Mouse (Mus musculus) inflammation-experienced regulatory T-cells, adult 6 months (primary cell): ENCODE results near the gene Zfp652. TPM values are rescaled to one million over a fixed set of nuclear protein-coding genes. Genes with fewer than 3 reads are reported as not detected.
A peak's percentile ranks its signal among the peaks of the same experiment; 100 is the strongest.
"Not testable (repeated sequence)": the region's sequence is repeated elsewhere in the genome, so short reads cannot be mapped to it uniquely, and the experiment has no call there.

ENCODE experiments used
- ATAC-seq: one replicate; pipeline ENCODE4 v1.8.0; 2017
- polyA plus RNA-seq, 3 experiments: library from polyadenylated mRNA; unstranded; fragments of 100-300 nt; shearing (Covaris generic); gene quantifications; one replicate each; pipeline ENCODE4 v1.2.1; 2017

Zfp652 gene
- polyA plus RNA-seq: 10 to 100 TPM in 2 of 3 experiments, 1 to 10 TPM in 1; 5.3 to 13.4 (median 11.7) TPM

- ATAC-seq: peak; percentile 72
Measured at GRCm38 (mm10) chr11:95712563-95713224, at the start of gene Zfp652. Gene Zfp652, plus strand, starts transcription at chr11:95712673.

GRCm38 (mm10) chr11:95666529-95667149, 45.8 kb upstream of the Zfp652 start, which contains the start of gene Phb:
Gene Phb, plus strand, starts transcription at chr11:95666957.
- peak; percentile 97 for ATAC-seq

GRCm38 (mm10) chr11:95667177-95667576, 45.3 kb upstream of the Zfp652 start:
- no peak for ATAC-seq

GRCm38 (mm10) chr11:95668086-95668485, 44.4 kb upstream of the Zfp652 start:
- ATAC-seq: not testable (repeated sequence)

GRCm38 (mm10) chr11:95675498-95675897, 37.0 kb upstream of the Zfp652 start:
- no peak for ATAC-seq

GRCm38 (mm10) chr11:95676307-95676706, 36.2 kb upstream of the Zfp652 start:
- no peak for ATAC-seq

GRCm38 (mm10) chr11:95677925-95678701, 34.4 kb upstream of the Zfp652 start:
- no peak for ATAC-seq

- no peak for ATAC-seq
Measured at GRCm38 (mm10) chr11:95681995-95682601, 30.4 kb upstream of the Zfp652 start.

GRCm38 (mm10) chr11:95682946-95683345, 29.5 kb upstream of the Zfp652 start:
- no peak for ATAC-seq

- ATAC-seq: peak; percentile 32
Measured at GRCm38 (mm10) chr11:95686031-95686430, 26.4 kb upstream of the Zfp652 start.

GRCm38 (mm10) chr11:95687084-95687656, 25.3 kb upstream of the Zfp652 start:
- no peak for ATAC-seq

- peak; percentile 77 for ATAC-seq
Measured at GRCm38 (mm10) chr11:95688515-95688914, 24.0 kb upstream of the Zfp652 start.

- peak; percentile 14 for ATAC-seq
Measured at GRCm38 (mm10) chr11:95688981-95689380, 23.5 kb upstream of the Zfp652 start.

- ATAC-seq: no peak
Measured at GRCm38 (mm10) chr11:95689544-95689943, 22.9 kb upstream of the Zfp652 start.

GRCm38 (mm10) chr11:95698541-95698940, 13.9 kb upstream of the Zfp652 start:
- no peak for ATAC-seq

- ATAC-seq: no peak
Measured at GRCm38 (mm10) chr11:95700778-95701739, 11.4 kb upstream of the Zfp652 start.

GRCm38 (mm10) chr11:95704032-95704969, 8.2 kb upstream of the Zfp652 start:
- ATAC-seq: no peak

GRCm38 (mm10) chr11:95704970-95705330, 7.5 kb upstream of the Zfp652 start:
- no peak for ATAC-seq

- no peak for ATAC-seq
Measured at GRCm38 (mm10) chr11:95709534-95710040, 2.9 kb upstream of the Zfp652 start.

GRCm38 (mm10) chr11:95710478-95710877, 2.0 kb upstream of the Zfp652 start:
- no peak for ATAC-seq
